Mouse (Mus musculus): ENCODE data around the gene Tfeb.

- no peak for TF ChIP-seq POLR2A (IDR thresholded peaks at IDR 0.05; ENCODE audit: low read depth, low read length)
- TF ChIP-seq MAX (IDR thresholded peaks at IDR 0.05; ENCODE audit: low read length), result no peak
- TF ChIP-seq USF1 (IDR thresholded peaks at IDR 0.05; ENCODE audit: low read depth, low read length), result no peak
- TF ChIP-seq GABPA (IDR thresholded peaks at IDR 0.05; ENCODE audit: insufficient replicate concordance, low read depth, low read length), result no peak
- no peak for TF ChIP-seq IRF4 (IDR thresholded peaks at IDR 0.05; ENCODE audit: low read depth, low read length)
- peak in 1 of 2 experiments; percentile 38; a peak in 2 of 4 replicates for TF ChIP-seq CTCF (conservative IDR thresholded peaks at IDR 0.05 in 1 of 2, IDR thresholded peaks at IDR 0.05 in 1 of 2; ENCODE audit: low read depth in 2 of 2, low read length in 2 of 2)
- no peak for TF ChIP-seq ZNF384 (IDR thresholded peaks at IDR 0.05; ENCODE audit: low read depth, low read length)
- no peak for TF ChIP-seq USF2 (conservative IDR thresholded peaks at IDR 0.05; ENCODE audit: low read depth, low read length)
- no peak for TF ChIP-seq TBP (conservative IDR thresholded peaks at IDR 0.05; ENCODE audit: low read depth, low read length)
- no peak for TF ChIP-seq EP300 (IDR thresholded peaks at IDR 0.05; ENCODE audit: low read length)
- no peak for TF ChIP-seq CHD2 (IDR thresholded peaks at IDR 0.05; ENCODE audit: low read length)
- no peak for TF ChIP-seq NELFE (IDR thresholded peaks at IDR 0.05; ENCODE audit: low read depth, low read length)
- TF ChIP-seq ETS1 (conservative IDR thresholded peaks at IDR 0.05; ENCODE audit: low read depth, low read length), result no peak
Measured at GRCm38 (mm10) chr17:47751811-47752210, 15.0 kb downstream of the Tfeb start.

All from CH12.LX (cell line).